Mouse (Mus musculus): ENCODE results near the gene Axin1.
"Not testable (repeated sequence)": the region's sequence is repeated elsewhere in the genome, so short reads cannot be mapped to it uniquely, and the experiment has no call there.

The Axin1 gene

GRCm38 (mm10) chr17:26188091-26188805, 49.8 kb downstream of the Axin1 start:
- DNase-seq = no peak

DNA sequence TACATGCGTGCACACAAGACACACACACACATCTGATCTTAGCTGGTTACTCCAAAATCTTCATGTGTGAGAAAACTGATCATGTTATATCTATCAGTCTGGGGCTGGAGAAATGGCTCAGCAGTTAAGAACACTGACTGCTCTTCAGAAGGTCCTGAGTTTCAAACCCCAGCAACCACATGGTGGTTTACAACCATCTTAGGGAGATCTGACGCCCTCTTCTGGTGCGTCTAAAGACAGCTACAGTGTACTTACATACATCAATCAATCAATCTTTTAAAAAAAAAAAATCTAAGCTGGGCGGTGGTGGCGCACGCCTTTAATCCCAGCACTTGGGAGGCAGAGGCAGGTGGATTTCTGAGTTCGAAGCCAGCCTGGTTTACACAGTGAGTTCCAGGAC, 53.0 kb downstream of the Axin1 start:
- not testable (repeated sequence) for DNase-seq

GRCm38 (mm10) chr17:26192481-26193190, 54.1 kb downstream of the Axin1 start:
- DNase-seq = no peak

GRCm38 (mm10) chr17:26198892-26199291, 60.4 kb downstream of the Axin1 start, which contains the start of gene Pdia2:
Gene Pdia2 (minus strand): TSS chr17:26199087.
- no peak for DNase-seq

DNA sequence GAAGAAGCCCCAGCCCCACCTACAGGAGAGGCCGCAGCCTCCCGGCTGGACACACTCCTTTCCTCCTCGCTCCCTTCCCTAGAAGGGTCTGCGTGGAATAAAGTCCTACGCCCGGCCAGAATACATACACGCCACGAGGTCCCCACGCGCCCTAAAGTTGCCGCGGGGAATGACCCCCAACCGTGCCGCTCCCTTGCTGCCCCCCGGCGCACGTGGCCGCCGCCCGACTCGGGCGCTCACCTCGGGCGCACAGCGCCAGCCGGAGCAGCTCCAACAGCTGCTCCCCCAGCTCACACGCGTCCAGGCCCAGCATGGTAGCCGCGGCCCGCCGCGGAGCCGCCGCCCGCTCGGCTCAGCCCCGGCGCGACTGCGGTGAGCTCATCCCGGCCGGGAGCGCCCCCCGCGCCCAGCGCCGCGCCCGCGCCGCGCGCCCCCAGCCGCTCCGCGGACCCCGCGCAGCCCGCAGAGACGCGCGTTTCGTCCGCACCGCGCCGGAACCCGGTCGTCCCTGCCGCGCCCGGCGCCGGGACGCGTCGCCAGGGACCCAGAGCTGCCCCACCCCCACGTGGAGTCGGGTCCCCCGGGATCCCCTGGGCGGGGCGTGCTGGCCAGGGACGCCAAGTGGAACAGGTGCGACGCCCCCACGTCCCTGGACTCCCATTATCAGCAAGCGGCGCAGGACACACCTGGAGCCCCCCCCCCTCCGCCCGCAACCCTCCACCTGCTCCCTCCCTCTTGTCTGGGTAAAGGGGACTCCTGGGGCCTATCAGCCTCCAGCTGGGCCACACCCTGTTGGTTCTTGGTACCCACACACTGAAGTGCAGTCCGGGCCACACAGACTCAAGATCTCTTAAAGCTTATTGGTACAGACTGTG, 62.6 kb downstream of the Axin1 start:
- DNase-seq = peak in 1 of 2 experiments; percentile 19

DNA sequence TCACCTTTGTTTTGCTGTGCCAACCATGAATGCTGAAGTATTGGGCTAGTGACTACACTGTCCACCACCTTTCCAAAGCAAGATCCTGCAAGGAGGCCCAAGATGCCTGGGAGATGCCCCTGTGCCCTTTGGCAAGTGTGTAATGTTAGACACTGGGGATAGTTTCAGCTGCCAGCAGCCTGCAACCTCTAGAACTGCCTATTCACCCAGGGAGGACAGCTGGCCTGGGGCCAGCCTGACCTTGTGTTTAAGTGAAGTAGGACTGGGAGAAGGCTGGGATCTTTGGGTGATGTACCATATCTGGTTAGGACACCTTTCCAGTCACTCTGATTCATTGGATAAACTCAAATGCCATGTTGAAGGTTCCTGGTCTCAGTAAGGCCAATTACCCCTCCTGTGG, 63.5 kb downstream of the Axin1 start:
- no peak for DNase-seq

DNA sequence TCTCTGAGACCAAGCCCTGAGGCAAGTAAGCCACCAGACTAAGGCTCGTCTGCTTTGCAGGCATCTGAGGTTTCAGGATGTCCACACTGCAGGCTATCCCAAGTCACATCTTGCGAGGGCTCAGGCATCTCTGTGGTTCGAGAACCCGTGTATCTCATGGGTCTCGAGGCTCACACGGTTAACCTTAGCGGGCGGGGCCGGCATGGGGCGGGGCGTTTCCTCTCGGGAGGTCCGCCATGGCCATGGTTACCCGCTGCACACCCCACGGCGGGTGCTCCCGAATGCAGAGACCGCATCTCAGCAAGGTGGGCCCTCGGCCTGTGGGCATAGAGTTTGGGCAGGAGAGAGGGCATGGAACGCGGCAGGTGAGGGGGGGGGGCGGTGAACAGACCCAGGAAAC, 64.2 kb downstream of the Axin1 start, which contains the start of gene Rgs11:
Rgs11 (plus strand) TSS at position 215 of the 400 bp plus-strand sequence.
- DNase-seq = peak; percentile 16 to 63

DNA sequence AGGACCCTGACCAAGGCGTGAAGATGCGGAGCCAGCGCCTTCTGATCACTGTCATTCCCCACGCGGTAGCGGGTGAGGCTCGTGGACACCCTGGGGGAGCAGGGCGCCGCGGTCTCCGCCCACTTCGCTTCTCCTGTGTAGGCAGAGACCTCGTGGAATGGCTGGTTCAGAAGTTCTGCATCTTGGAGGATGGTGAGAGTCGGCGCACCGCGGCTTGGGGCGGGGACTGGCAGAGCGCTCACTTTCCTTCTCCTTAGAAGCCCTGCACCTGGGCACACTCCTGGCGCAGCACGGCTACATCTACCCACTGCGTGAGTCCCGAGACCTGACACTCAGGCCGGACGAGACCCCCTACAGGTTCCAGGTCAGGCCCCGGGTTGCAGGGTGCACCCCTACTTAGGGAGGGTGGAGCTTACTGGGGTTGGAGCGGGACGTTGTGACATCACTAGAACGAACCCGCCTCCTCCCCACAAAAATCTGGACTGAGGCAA, 64.9 kb downstream of the Axin1 start:
- peak in 1 of 2 experiments; percentile 26 for DNase-seq

GRCm38 (mm10) chr17:26204766-26205165, 66.3 kb downstream of the Axin1 start:
- no peak for DNase-seq

- no peak for DNase-seq
These were observed 67.9 kb downstream of the Axin1 start for GRCm38 (mm10) chr17:26206392-26206791.

DNA sequence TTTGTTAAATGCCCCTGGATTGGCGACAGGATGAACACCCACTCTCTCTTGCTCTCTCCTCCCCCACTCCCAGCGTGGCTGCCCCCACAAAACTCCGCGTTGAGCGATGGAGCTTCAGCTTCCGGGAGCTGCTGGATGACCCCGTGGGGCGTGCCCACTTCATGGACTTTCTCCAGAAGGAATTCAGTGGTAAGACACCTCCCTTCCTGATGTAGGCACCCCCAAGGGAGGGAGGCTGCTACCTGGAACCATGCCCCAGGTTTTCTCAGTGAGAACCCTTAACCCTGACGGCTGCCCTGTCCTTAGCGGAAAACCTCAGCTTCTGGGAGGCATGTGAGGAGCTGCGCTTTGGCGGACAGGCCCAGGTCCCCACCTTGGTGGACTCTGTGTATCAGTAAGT, 69.2 kb downstream of the Axin1 start, which contains the start of gene Arhgdig:
Arhgdig (minus strand) TSS at position 101 of the 400 bp plus-strand sequence.
- DNase-seq = no peak

GRCm38 (mm10) chr17:26212241-26212640, 73.8 kb downstream of the Axin1 start:
- no peak for DNase-seq

GRCm38 (mm10) chr17:26212681-26213080, 74.2 kb downstream of the Axin1 start:
- DNase-seq = no peak

- no peak for DNase-seq
These were observed 83.0 kb downstream of the Axin1 start for GRCm38 (mm10) chr17:26221508-26221907.

DNA sequence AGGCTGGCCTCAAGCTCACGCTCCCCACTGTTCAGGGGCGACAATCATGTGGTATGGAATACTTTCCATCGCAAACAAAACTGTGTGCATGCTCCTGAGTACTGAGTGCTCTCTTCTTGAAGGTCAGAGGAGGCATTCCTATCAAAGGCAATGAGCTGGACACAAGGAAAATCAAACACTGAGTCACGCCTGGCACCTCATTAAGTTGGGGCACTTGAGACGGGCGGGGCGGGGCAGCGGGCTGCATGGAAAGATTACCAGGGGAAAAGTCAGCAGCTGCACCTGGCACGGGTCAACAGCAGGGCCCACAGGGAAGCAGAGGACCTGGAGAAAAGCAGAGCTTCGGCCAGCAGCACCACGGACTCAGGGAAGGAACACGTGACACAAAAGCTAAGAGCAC, 86.7 kb downstream of the Axin1 start:
- DNase-seq = no peak

DNA sequence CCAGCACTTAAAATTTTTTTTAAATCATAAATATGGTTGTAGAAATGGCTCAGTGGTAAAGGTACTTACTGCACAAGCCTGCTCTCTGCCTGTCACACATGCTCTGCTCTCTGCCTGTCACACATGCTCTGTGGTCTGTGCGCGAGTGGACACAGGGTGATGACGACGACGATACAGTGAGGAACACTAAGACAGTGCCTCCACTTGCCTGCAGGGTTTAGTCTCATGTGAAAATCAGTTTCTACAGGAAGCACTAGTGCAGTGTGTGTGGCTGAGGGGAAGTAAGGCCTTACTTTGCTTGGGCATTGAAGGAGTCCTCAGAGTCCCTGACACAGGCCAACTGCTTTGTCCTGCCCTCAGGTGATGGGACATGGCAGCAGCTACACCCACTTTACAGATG, 91.3 kb downstream of the Axin1 start:
- no peak for DNase-seq

DNA sequence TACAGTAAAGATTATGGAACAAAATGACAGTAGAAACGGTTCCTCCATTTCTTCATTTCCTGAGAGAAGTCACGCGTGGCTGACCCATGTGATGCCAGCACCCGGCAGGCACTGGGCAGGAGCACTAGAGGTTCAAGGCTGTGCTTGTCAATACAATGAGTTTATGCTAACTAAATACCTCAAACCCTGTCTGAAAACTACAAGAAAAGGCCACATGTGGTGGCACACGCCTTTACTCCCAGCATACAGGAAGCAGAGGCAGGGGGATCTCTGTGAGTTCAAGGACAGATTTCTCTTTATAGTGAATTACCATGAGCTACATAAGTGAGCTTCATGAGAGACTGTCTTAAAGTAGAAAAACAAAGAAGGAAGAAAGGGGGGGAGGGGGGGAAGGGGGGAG, 92.7 kb downstream of the Axin1 start:
- no peak for DNase-seq

- DNase-seq = peak in 1 of 2 experiments; percentile 23
These were observed 94.4 kb downstream of the Axin1 start for GRCm38 (mm10) chr17:26232863-26233262.

DNA sequence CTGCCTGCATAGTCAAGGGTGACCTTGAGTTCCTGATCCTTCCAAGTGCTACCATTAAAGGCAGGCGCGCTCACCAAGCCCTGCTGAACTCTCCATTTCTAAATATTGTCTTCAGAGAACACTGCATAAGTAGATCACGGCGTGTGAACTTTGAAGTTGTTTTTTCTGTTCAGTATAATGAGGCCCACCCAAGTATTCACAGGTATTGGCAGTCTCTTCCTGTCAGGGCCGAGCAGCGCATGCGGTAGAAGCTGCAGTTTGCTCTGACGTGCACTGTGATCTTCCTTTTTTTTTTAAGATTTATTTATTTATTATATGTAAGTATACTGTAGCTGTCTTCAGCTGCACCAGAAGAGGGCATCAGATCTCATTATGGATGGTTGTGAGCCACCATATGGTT, 95.9 kb downstream of the Axin1 start:
- no peak for DNase-seq

DNA sequence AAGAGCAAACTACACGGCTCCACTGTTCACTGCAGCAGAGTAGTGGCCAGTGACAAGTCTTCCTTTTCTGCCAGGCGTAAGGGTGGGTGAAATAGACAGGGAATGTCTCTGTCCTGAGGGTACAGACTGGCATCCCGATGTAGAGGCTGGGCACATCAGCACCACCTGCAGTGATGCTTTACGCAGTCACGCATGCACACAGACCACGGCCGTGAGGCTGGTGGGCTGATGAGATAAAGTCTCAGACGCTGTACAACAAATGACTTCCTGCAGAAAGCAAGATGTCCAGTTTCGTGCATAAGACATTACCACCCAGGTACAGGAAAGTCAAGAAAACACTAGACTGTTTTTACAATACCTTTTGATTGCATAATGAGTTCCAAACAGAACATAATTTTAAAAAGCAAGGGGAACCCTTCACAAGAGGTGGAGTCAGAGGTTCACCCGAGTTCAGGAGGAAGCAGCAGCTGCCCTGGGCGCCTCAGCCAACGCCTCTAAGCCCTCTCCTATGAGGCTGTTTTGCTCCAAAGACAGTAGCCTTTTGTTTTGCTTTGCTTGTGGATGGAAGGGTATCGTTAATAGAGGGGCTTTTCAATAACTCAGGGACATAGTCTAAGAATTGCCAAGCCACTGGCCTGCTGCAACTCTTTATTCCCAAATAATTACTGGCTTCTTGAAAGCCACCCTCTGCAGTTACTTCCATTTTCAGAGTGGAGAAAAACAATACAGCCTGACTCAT, 96.8 kb downstream of the Axin1 start:
- no peak for DNase-seq

GRCm38 (mm10) chr17:26237667-26238066, 99.2 kb downstream of the Axin1 start:
- no peak for DNase-seq

GRCm38 (mm10) chr17:26239551-26239950, 101.1 kb downstream of the Axin1 start:
- no peak for DNase-seq
